Mouse (Mus musculus) left cerebral cortex, postnatal 4 days (tissue): ENCODE results near the gene Ptgr1. TPM values are rescaled to one million over a fixed set of nuclear protein-coding genes. Genes with fewer than 3 reads are reported as not detected.
A peak's percentile ranks its signal among the peaks of the same experiment; 100 is the strongest.

Experiments used
- DNase-seq: peaks from one replicate; pipeline ENCODE4 v3.0.0-alpha.2; 2022
- intact Hi-C: fragments of 180-260 bp; cut with DNase I; formaldehyde crosslinking; loops from one replicate; pipeline ENCODE4 v1.15.1; 2025
- total RNA-seq, 2 experiments: library from RNA; stranded (reverse); gene quantifications; 2 replicates each; pipeline ENCODE4 v1.2.3; 2021

The Ptgr1 gene
- total RNA-seq, result 1 to 10 TPM; 5.4 to 6.2 TPM

DNA sequence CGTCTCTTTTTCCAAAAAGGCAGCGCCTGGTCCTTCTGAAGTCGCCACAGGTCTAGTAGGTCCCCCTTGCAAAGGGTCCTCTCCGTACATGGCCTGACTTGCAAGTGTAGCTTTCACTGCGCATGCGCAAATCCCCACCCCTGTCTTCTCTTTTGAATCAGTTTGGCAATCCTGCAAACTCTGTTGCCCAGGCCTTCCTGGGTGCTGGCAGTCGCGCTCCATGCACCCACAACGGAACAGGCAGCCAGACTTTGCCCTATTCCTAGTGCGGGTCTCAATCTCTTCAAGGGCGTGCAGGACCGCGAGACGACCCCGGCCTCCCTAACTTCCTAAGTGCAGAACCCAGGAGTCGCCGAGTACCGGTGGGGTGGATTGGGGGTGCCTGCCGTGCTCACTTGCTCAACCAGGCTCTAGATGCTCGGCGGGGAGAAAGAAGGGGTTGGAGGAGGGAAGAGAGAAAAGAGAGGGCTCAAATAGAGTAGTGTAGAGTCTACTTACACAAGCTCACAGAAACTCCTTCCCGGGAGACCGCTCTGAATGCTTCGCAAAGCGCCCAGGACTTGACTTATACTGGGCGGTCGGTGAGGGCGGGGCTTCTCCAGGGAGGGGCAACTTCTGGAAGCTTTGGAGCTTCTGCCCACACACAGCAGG, at the start of gene Ptgr1:
Ptgr1 (minus strand) TSS at position 580 of the 651 bp plus-strand sequence.
- peak; percentile 89 for DNase-seq
- intact Hi-C loops, result no loop called here

DNA sequence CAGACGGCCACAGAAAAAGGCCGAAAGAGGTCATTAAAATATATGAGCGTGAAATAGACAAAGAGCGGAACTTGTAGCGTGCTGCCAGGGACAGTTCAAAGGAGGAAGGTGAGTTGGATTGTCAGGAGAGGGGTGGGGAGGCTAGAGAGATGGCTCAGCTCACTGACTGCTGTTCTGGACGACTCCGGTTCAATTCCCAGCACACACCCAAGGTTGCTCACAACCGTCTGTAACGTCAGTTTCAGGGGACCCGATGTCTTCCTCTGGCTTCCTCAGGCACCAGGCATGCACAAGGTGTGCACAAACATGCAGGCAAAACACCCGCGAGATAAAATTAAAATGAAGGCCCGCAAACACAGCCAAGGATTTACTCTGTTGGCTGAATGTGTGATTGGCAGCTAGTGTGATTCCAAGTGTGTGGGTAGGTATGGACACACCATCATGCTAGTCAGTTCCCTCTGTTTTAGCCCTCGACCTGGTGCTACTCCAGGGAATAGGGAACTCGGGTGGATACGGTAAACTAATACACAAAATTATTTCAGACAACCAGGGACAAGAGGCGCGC, 48.9 kb upstream of the Ptgr1 start:
- no peak for DNase-seq
- intact Hi-C loops, result no loop called here

GRCm38 (mm10) chr4:59034918-59035785, 48.2 kb upstream of the Ptgr1 start, which contains the start of gene Gng10:
TSS of gene Gng10 (plus strand) at chr4:59035088.
- intact Hi-C loops, result no loop called here

DNA sequence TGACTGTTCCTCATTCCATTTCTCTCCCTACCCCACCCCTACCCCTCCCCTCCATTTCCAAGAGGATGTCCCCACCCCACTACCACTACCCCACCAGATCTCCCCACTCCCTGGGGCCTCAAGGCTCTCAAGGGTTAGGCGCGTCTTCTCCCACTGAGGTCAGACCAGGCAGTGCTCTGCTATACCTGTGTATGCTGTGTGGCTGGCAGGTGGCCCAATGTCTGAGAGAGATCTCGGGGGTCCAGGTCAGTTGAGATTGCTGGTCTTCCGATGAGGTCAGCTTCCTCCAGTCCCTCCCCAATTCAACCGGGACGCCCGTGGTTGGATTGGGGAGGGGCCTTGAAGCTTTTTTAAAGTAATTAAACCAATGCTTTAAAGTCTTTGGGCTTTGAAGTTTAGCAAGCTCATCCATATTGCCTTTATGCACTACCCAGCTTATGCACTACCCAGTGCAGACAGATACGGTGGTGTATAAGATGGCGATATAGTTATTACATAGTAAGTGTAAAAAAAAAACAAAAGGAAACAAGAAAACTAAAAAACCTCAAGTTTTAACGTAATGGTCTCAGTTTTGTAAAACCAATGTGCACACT, 47.5 kb upstream of the Ptgr1 start:
- intact Hi-C loops, result no loop called here
- peak; percentile 32 for DNase-seq

More at GRCm38 (mm10) chr4:59034918-59035785, 48.2 kb upstream of the Ptgr1 start, which contains the start of gene Gng10:
- peak; percentile 74 for DNase-seq

- DNase-seq, result no peak
- intact Hi-C loops, result no loop called here
Observed at GRCm38 (mm10) chr4:59016922-59017321, 30.0 kb upstream of the Ptgr1 start.

DNA sequence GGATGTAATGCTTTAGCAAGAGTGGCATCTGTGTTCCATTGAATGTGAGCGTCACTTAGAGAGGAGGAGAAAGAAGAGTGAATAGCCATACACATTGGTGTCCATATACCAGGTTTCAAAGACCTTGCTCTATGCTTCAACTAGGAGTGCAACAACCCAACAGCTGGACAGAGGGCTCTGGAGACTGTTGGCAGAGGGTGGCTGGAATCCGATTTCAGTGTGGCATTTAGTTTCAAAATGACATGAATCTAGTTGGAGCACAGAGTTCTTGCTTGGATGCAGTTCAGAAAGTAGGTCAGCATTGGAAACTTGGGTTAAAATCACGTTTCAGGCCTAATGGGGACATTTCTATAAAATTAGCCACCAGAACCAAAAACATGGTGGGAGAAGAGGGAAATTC, 28.3 kb upstream of the Ptgr1 start:
- intact Hi-C loops, result no loop called here

GRCm38 (mm10) chr4:59011446-59011845, 24.5 kb upstream of the Ptgr1 start:
- intact Hi-C loops, result no loop called here
- no peak for DNase-seq

More for the DNA sequence above, 28.3 kb upstream of the Ptgr1 start:
- DNase-seq, result no peak

DNA sequence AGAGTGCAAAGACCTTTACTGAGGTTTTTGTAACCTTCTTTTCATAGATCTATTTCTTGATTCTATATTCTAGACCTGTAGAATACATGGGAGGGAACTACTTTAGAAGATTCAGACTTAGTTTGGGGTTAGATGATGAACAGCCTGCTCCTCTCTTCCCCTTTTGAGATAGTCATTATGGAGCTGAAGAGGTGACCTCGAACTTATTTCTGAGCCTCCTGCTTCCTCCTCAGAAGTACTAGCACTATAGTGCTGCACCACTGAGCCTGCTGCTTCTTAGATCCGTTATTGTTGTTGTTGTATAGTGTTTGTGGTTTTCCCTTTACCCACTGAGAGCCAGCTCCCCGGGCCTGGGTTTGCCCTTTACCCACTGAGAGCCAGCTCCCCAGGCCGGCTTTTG, 22.8 kb upstream of the Ptgr1 start:
- DNase-seq, result no peak
- intact Hi-C loops, result no loop called here

DNA sequence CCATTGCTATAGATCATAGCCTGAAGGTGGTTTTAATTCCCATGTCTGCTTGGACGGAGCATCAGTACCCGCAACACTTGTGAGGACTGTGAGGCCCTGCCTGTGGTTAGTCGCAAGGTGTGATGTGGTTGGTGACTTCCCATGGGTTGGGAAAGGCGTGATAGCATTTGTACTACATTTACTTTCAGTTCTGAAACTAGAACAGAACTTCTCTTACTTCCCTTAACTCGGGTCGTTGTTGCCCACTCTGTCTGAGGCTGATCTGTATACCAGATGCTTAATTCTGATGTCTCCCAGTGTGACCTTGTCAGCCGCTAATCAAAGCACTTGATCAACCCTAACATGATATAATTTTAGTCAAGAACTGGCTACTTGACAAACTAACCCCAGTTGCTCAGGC, 22.3 kb upstream of the Ptgr1 start:
- no peak for DNase-seq
- intact Hi-C loops, result no loop called here

- intact Hi-C loops, result no loop called here
- DNase-seq, result no peak
Observed at GRCm38 (mm10) chr4:59007974-59008373, 21.1 kb upstream of the Ptgr1 start.

GRCm38 (mm10) chr4:59007016-59007415, 20.1 kb upstream of the Ptgr1 start:
- intact Hi-C loops, result no loop called here
- no peak for DNase-seq

GRCm38 (mm10) chr4:59006211-59006610, 19.3 kb upstream of the Ptgr1 start:
- intact Hi-C loops, result no loop called here
- no peak for DNase-seq

GRCm38 (mm10) chr4:59003806-59004200, 16.9 kb upstream of the Ptgr1 start:
- intact Hi-C loops, result no loop called here
- no peak for DNase-seq

GRCm38 (mm10) chr4:59002948-59003805, 16.3 kb upstream of the Ptgr1 start, which contains the start of gene Gm20503:
TSS of gene Gm20503 (plus strand) at chr4:59003210.
- intact Hi-C loops, result no loop called here
- DNase-seq, result peak; percentile 91

DNA sequence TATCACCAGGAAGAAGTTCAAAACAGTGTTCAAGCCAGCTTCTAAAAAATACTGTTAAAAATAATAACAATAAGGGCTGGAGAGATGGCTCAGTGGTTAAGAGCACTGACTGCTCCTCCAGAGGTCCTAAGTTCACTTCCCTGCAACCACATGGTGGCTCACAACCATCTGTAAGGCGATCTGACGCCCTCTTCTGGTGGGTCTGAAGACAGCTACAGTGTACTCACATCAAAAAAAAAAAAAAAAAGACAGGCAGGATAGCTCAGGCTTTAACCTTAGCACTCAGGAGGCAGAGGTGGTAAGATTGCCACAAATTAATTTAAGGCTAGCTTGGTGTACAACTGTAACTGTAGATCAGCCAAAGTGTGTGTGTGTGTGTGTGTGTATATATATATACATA, 13.7 kb upstream of the Ptgr1 start:
- intact Hi-C loops, result no loop called here
- peak; percentile 10 for DNase-seq

GRCm38 (mm10) chr4:58999686-59000085, 12.8 kb upstream of the Ptgr1 start:
- peak; percentile 66 for DNase-seq
- intact Hi-C loops, result loop anchor here (5.0 kb wide), 1 partner anchor 732 kb away; no protein-coding TSS in a partner anchor

- no peak for DNase-seq
- intact Hi-C loops, result loop anchor here (5.0 kb wide), 1 partner anchor 731 kb away; no protein-coding TSS in a partner anchor
Observed at GRCm38 (mm10) chr4:58998688-58999087, 11.8 kb upstream of the Ptgr1 start.

GRCm38 (mm10) chr4:58997081-58997480, 10.2 kb upstream of the Ptgr1 start:
- intact Hi-C loops, result loop anchor here (5.0 kb wide), 1 partner anchor 730 kb away; no protein-coding TSS in a partner anchor

GRCm38 (mm10) chr4:58995251-58995693, 8.4 kb upstream of the Ptgr1 start:
- intact Hi-C loops, result loop anchor here (5.0 kb wide), 1 partner anchor 728 kb away; no protein-coding TSS in a partner anchor

More at GRCm38 (mm10) chr4:58997081-58997480, 10.2 kb upstream of the Ptgr1 start:
- DNase-seq, result no peak

DNA sequence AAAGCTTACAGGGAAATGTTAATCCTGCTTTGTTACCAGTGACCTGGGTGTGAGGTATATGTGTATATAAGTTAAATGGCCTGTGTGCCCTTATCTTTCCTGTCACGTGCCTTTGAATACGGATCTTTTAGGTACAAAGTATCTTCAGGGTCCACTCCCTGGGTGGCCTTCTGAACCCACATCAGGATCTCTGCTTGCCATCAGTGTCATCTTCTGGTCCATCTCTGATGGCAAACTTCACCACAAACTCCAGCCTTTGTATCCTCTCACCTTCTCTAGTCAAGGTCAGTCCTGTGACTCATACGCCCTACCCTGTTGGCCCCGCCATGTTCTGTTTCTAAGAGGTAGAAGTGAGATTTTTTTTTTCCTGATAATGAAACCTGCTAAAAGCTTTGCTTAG, 7.8 kb upstream of the Ptgr1 start, which contains the start of gene Dnajc25:
Dnajc25 (plus strand) TSS at position 301 of the 400 bp plus-strand sequence.
- intact Hi-C loops, result loop anchor here (5.0 kb wide), 1 partner anchor 727 kb away; no protein-coding TSS in a partner anchor

More at GRCm38 (mm10) chr4:58995251-58995693, 8.4 kb upstream of the Ptgr1 start:
- no peak for DNase-seq

More for the DNA sequence above, 7.8 kb upstream of the Ptgr1 start, which contains the start of gene Dnajc25:
- DNase-seq, result no peak
